Mouse (Mus musculus): Measurements from ENCODE around the gene Tns3. TPM values are rescaled to one million over a fixed set of nuclear protein-coding genes. Genes with fewer than 3 reads are reported as not detected.

The Tns3 gene
- total RNA-seq, 1 experiment from 2014 or later, result 5.8 TPM

DNA sequence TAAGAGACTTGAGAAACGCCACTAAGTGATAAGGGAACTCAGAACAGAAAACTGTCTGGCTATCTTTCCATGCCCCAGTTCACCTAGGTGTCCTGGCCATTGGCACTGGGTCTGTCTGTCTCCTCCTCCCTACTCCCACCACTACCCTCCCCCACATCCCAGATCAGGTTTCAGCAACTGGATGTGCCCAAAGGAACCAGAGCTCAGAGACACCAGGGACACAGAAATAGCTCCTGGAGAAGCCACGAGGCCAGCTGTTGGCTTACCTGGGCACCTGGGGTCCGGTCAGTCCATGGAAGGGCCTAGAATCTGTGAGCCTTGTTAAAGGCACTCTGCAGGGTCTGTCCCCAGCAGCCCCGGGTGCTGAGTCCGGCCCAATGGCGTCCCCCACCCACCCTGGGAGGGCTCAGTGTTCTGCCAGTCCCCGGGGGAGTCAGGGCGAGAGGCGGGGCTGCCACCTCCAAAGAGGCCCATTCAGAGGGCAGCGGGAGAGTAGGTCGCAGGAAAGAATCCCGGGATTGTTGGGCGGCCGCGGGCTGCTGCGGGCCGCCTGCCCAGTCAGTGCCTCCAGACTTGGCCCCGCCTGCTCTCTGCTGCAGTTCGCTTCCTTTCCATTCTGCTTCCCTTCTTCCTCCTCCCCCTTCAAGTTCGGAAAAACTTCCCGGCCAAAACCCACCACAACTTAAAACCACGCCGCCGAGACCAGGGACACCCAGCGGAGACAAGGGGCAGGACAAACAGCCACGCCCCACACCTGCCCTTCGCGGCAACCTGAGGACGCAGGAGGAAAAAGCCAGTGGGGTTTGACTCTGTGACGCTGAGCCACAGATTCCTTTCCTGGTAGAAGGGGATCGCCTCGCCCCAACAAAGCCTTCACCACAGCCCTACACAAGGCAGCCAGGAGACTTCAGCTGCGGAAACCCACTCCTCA is 195.9 kb downstream of the Tns3 start:
- no peak for ATAC-seq (ENCODE audit: extremely low read depth, insufficient number of reproducible peaks, low FRiP score, poor library complexity, severe bottlenecking)

- no peak for ATAC-seq (ENCODE audit: extremely low read depth, insufficient number of reproducible peaks, low FRiP score, poor library complexity, severe bottlenecking)
These were observed 196.8 kb downstream of the Tns3 start for GRCm38 (mm10) chr11:8467403-8468160.

GRCm38 (mm10) chr11:8463866-8464265 is 200.5 kb downstream of the Tns3 start:
- ATAC-seq (ENCODE audit: extremely low read depth, insufficient number of reproducible peaks, low FRiP score, poor library complexity, severe bottlenecking), result no peak

GRCm38 (mm10) chr11:8462827-8463405 is 201.4 kb downstream of the Tns3 start:
- no peak for ATAC-seq (ENCODE audit: extremely low read depth, insufficient number of reproducible peaks, low FRiP score, poor library complexity, severe bottlenecking)

DNA sequence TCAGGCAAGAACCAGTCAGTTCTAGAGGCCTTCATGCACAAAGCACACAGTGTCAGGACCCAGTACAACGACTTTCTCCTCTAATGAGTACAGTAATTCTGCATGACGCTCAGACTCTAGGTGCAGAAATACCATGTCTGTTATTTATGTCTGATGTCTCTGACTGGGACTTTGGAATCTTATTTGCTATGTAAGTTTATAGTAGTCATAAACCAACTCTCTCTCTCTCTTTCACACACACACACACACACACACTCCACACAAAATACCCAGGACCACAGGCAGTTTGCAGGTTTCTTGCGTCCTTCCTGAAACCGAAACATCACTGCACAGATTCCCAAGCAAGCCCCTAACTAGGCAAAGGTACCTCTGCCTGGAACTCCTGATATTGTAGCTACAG is 203.5 kb downstream of the Tns3 start:
- no peak for ATAC-seq (ENCODE audit: extremely low read depth, insufficient number of reproducible peaks, low FRiP score, poor library complexity, severe bottlenecking)

- ATAC-seq (ENCODE audit: extremely low read depth, insufficient number of reproducible peaks, low FRiP score, poor library complexity, severe bottlenecking), result no peak
These were observed 206.4 kb downstream of the Tns3 start for GRCm38 (mm10) chr11:8457951-8458350.

- ATAC-seq (ENCODE audit: extremely low read depth, insufficient number of reproducible peaks, low FRiP score, poor library complexity, severe bottlenecking), result no peak
These were observed 207.6 kb downstream of the Tns3 start for GRCm38 (mm10) chr11:8456586-8457285.

- no peak for ATAC-seq (ENCODE audit: extremely low read depth, insufficient number of reproducible peaks, low FRiP score, poor library complexity, severe bottlenecking)
These were observed 208.7 kb downstream of the Tns3 start for GRCm38 (mm10) chr11:8455650-8456049.

DNA sequence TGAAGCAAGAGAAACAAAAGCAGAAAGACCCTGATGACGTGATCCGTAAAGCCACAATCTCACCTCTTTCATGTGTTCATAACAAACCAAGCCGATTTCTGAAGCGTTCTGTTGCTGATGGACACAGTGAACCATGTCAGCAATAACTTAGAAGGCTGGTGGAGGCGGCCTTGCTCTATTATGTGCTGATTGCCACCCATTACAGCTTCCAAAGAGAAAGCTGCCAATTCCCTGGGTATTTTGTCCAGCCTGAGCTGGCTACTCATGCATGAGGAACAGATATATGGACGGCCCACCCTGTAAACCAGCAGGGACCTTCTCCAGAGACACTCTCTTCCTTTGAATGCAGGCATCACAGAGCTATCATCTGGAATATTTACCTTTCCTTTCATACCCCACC is 211.1 kb downstream of the Tns3 start:
- ATAC-seq (ENCODE audit: extremely low read depth, insufficient number of reproducible peaks, low FRiP score, poor library complexity, severe bottlenecking), result no peak

DNA sequence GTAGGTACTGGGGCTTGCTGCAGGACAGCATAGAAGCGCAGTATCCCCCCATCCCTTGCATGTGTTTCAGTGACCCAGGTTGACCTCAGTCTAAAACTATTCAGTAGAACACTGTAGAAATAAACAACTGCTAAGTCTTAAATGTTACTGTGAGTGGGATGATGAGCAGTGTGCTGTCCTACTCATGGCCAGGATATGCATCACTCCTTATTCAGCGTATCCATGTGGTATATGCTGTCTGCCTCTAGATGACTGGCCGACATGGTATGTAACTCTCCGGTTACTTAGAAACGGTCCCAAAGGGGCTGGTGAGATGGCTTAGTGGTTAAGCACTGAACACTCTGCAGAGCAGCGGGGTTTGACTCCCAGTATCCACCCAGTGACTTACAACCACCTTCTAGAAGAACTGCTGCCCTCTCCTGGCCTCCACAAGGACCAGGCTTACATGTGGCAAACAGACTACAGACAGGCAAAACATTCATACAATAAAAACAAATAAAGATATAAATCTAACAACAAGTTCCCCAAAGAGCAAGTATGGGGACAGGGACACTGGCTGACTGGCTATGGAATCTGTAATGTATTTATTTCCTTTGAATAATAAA is 212.6 kb downstream of the Tns3 start:
- ATAC-seq (ENCODE audit: extremely low read depth, insufficient number of reproducible peaks, low FRiP score, poor library complexity, severe bottlenecking), result no peak

GRCm38 (mm10) chr11:8450540-8450939 is 213.8 kb downstream of the Tns3 start:
- no peak for ATAC-seq (ENCODE audit: extremely low read depth, insufficient number of reproducible peaks, low FRiP score, poor library complexity, severe bottlenecking)

DNA sequence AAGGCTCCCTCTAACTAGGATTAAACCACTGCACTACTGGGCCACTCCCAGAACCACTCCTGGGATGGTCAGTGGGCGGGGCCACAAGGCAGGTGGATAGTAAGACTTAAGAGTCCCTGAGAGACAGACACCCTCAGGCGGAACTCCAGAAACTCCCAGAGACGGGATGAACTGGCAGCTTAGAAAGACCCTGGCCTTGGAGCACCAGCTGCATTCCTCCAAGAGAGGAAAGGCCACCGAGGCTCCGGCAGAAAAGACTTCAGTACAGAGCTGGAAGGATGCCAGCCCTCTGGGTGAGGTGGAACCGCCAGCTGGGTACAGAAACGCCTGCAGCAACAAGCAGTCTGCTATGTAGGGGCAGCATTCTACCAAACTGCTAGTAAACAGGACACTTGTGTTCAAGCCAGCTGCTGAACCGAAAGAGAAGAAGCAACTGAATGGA is 218.4 kb downstream of the Tns3 start:
- no peak for ATAC-seq (ENCODE audit: extremely low read depth, insufficient number of reproducible peaks, low FRiP score, poor library complexity, severe bottlenecking)

DNA sequence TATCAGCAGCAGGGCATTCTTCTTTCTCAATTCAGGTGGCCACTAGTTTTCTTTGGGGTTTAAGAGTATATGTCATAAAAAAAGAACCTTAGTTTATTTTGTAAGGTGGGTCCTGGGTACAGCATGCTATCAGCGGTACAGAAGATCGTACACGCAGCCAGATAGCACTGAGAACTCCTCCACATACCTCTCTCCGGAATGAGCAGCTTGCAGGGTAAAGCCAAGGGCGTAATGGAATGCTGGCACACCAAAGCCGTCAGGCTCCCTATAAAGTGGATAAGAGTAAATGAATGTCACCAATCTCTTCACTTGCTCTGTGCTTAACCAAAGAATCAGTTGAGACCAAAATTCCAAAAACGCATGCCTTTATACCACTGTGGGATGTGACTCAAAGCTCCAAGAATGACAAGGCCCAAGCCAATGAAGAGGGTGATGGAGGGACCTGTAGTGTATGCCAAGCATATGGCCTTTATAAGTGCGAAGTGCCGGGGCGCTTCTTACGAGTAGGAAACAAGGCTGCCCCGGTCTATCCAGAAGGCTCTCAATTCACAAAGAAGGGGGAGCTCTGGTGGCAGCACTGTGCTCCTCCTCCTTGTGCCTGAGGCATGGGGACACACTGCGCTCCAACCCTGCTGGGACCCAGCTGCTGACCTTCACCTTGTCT is 219.4 kb downstream of the Tns3 start:
- no peak for ATAC-seq (ENCODE audit: extremely low read depth, insufficient number of reproducible peaks, low FRiP score, poor library complexity, severe bottlenecking)

DNA sequence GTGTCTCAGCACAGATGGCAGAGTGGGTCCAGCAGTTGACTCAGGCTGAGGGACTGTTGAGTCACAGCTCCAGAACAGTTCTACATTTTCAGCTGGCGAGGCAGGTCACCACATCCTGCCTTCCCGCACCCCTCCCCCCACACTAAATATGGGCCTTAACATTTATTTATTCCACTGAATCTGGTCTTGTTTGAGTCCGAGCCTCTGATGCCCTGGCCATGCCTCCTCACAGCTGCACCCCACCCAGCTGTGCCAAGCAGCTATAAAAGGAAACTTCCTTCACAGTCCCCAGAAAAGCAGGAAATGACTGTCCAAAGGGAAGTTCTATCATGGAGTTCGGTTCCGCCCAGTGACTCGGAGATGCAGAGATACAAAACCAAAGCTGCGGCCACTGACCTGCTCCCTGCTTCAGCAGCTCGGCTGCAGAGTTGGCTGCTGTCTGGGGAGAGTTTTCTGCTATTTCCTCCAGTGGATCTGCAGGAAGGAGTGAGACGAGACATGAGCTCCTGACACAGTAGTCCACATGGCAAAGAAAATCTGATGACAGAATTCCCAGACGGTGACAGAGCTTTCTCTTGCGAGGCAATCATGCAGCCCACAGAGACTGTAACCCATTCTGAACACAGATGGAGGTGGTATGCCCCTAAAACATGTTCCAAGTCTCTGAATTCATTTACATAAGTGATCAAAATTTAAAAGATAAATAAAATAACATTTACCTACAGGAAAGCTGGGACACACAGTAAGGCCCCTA is 220.6 kb downstream of the Tns3 start:
- ATAC-seq (ENCODE audit: extremely low read depth, insufficient number of reproducible peaks, low FRiP score, poor library complexity, severe bottlenecking), result no peak

DNA sequence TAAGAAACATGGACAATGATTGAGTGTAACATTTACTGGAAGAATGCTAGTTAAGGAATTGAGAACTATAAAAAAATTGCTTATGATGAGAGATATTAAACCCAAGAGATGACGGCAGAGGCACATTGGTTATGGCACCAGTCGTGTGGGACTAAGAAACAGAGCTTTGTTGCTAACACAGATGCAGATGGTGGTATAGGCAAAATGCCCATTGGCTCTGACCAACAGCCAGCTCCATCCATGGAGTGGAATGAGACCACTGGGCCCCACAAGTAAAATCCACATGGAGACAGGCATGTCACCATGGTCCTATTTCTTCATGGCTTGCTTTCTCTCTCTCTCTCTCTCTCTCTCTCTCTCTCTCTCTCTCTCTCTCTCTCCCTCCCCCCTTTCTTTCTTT is 223.6 kb downstream of the Tns3 start:
- no peak for ATAC-seq (ENCODE audit: extremely low read depth, insufficient number of reproducible peaks, low FRiP score, poor library complexity, severe bottlenecking)

DNA sequence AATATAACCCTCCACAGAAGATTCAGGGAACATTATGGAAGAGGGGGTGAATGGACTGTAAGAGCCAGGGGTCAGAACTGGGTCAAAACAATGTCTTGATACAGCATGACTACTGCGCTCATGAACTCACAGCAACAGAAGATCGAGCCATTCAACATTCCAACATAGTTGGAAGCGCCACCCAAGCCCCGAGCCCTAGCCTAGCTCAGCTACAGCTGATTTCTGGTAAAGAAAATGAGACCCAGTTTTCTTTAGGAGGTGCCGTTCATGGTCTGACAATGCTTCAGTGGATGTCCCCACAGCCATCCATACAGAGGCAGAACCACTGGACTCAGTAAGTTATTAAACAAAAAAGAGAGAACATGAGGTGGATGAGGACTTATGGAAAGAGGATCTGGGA is 224.1 kb downstream of the Tns3 start:
- no peak for ATAC-seq (ENCODE audit: extremely low read depth, insufficient number of reproducible peaks, low FRiP score, poor library complexity, severe bottlenecking)

- no peak for ATAC-seq (ENCODE audit: extremely low read depth, insufficient number of reproducible peaks, low FRiP score, poor library complexity, severe bottlenecking)
These were observed 225.3 kb downstream of the Tns3 start for GRCm38 (mm10) chr11:8439035-8439434.

- no peak for ATAC-seq (ENCODE audit: extremely low read depth, insufficient number of reproducible peaks, low FRiP score, poor library complexity, severe bottlenecking)
These were observed 226.1 kb downstream of the Tns3 start for GRCm38 (mm10) chr11:8438269-8438668.

Data from neutrophil, adult 5-6 weeks (primary cell).